Mouse (Mus musculus): ENCODE measurements at regions not wholly inside any gene's neighbourhood (a gene's known extent, or its start where the extent isn't known, plus 50 kb on each side); places are given as distances from the start of the nearest gene placed in this dataset.
A peak's percentile ranks its signal among the peaks of the same experiment; 100 is the strongest.

GRCm38 (mm10) chr9:116366713-116367112 is 191.6 kb upstream of the Tgfbr2 start:
- peak; percentile 18 for DNase-seq (ENCODE audit: low read depth, low spot score)

- peak; percentile 79 for DNase-seq (ENCODE audit: low read depth, low spot score)
These were observed 191.0 kb upstream of the Tgfbr2 start for GRCm38 (mm10) chr9:116366193-116366592.

DNA sequence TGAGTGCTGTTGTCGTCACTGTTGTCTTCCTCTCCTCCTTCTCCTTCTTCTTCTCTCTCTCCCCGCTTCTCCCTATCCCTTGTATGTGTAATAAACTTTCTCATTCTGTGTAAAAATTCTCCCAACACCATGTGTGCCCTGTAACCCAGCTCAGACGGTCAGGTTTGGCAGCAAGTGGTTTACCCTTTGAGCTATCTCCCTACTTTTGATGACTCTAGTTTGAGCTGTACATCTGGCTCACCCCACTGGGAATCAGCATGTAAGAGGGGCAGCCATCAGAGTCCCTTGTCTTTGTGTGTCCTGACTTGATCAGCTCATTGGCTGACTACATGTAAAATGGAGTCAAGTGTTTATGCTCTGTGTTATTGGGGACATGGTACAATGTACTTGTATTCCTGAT is 190.5 kb upstream of the Tgfbr2 start:
- no peak for DNase-seq (ENCODE audit: low read depth, low spot score)

DNA sequence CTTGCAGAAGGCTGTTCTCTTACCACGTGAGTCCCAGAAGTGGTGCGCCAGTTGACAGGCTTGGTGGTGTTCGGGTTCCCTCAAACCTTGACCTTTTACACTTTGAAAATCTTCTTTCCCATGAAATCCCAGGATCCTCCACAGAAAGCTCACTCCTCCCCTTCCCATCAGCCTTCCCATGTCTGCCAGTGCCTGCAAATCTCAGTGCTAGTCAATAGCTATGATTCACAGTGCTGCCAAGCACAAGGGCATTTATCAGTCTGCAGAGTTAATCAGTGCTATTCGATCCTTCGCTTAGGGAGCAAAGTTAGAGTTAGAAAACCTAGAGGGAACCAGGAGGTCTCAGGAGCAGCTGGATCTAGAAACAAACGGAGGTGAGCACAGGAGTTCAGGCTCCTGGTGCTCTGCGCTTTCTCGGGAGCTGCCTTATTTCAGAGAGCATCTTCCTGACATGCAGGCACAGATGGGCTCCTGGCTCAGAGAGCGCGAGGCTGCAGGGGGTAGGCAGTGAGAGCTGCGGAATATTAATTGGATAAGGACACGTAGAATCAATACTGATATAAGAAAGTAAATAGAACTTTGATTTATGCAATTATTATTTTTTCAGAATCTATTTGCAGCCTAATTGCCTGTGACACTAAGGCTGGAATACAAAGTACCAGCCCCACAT is 190.0 kb upstream of the Tgfbr2 start:
- DNase-seq (ENCODE audit: low read depth, low spot score), result no peak

DNA sequence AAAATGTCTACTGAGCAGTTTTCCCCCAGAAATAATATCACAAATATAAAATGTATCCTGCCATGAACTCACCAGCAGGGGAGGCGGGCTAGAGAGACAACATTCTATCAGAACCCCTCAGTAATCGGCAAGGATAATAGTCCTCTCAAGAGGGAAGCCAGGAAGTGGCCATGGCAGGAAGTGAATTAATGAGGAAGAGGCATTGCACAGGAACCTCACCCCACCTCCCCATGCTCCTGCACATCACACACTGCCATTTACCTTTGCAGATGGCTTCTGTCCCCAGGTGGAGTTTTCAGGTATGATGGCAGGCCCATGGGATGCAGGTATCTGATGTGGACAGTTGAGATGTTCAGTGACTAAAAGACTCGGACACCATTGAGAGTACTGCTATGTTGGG is 185.9 kb upstream of the Tgfbr2 start:
- no peak for DNase-seq (ENCODE audit: low read depth, low spot score)

- no peak for DNase-seq (ENCODE audit: low read depth, low spot score)
These were observed 179.0 kb upstream of the Tgfbr2 start for GRCm38 (mm10) chr9:116354056-116354732.

- DNase-seq (ENCODE audit: low read depth, low spot score), result no peak
These were observed 177.8 kb upstream of the Tgfbr2 start for GRCm38 (mm10) chr9:116352801-116353494.

DNA sequence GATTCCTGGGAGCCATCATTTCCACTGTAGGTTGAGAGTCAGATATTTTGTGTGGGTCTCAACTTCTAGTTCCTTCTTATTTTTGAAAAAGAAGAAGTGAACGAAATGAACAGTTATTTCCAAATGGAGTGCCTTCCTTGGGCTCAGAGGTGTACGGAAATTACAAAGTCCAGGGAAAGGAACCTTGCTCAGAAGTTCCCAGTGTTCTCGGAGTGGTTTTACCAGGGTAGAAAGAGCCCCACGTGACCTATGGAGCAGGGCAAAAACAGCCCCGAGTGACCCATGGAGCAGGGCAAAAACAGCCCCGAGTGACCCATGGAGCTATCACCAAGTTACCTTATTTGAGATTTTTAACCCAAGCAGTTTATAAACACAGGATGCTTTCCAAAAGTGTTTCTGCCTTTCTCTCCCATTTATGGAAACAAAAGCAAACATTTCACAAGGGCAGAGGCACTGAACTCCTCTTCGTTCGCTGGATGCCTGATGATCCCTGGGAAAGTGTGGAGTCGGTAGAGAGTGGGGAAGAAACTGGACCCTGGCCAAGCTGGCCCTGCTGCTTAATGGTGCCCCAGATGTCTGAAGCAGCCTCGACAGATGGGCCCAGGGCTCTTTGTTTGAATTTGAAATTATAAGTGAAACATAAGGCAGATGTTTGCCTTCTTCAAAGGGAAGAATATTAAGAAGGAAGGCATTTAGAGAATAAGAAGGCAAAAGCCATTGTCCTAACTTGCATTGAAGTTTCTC is 175.8 kb upstream of the Tgfbr2 start:
- no peak for DNase-seq (ENCODE audit: low read depth, low spot score)

GRCm38 (mm10) chr9:116347021-116347420 is 171.9 kb upstream of the Tgfbr2 start:
- DNase-seq (ENCODE audit: low read depth, low spot score), result no peak

DNA sequence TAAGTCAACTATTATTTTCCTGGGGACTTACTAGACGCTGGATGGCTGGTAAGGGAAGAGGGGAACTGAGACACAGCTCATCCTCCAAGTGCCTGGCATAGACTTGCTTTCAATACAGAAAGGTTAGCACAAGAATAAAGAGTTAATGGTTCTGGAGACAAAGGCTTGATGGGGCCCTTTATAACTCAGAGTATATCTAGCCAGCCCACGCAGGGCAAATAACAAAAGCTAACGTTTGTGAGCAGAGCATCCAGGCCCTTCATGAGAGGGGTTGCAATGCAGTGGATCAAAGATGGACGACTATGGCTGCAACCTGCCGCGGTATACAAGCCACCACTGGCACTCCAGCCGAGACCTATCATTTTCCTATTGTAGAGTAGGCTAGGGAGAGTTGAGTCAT is 171.3 kb upstream of the Tgfbr2 start:
- no peak for DNase-seq (ENCODE audit: low read depth, low spot score)

DNA sequence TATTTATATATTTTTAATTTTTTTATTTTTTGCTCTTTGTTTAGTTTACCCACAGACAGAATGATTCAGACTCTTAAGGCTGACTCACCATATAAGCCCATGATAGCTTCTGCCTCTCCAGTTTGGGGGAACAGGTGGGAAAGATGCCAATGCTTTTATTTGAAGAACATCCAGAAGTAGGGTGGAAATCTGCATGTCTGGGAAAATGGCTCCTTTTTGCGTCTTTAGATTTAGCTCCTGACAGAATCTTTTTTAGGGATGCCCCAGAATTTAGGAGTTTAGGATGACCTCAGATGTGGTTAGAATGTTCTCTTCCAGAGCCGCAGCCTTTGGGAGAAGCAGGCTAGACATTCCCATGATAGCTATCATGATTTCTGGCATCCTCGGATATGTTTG is 167.9 kb upstream of the Tgfbr2 start:
- no peak for DNase-seq (ENCODE audit: low read depth, low spot score)

DNA sequence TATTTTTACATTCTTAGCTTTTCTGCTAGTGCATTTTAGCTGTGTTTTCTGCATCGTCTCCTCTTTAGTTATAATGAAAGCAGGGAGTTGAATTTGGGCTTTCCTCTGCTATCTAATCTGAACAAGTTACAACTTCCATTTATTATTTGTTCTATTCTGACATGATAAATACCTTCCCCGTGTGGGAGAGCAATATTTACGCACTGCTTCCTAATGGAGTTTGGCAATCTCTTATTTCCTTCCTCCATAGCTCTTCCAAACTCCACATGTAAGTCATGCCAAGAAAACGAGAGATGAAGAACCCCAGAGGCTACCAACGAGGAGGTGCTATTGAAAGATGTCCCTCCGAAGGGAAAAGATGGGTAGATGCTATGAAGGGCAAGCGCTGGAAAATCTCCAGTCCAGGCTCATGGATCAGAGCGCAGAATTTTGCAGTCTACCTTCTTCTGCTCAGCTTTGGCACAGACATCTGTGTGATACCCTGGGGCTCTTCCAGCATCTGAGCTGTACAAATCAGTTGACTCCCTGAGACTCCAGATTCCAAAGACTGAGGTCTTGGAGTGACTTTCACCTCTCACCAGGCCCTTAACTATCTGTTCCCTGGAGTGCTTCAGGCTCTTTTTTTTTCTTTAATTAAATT is 167.4 kb upstream of the Tgfbr2 start:
- DNase-seq (ENCODE audit: low read depth, low spot score), result no peak

DNA sequence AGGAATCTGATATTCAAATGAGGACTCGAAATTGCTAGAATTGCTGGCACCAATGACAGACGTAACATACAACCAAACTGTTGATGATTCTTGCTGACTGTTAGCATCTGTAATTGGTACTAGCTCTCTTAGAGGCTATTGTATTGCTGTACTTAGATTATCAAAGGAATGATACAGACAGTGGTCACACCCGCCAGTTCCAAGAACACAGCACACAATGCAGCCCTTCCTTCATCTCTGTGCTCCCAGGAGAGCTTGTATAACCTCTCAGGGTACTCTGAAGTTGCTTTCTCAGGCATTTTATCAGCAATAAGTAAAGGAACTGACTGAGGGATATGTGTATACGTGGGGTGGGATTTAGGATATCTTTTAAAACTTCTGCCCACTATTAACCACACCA is 166.8 kb upstream of the Tgfbr2 start:
- DNase-seq (ENCODE audit: low read depth, low spot score), result no peak

GRCm38 (mm10) chr9:116340952-116341351 is 165.8 kb upstream of the Tgfbr2 start:
- peak; percentile 71 for DNase-seq (ENCODE audit: low read depth, low spot score)

DNA sequence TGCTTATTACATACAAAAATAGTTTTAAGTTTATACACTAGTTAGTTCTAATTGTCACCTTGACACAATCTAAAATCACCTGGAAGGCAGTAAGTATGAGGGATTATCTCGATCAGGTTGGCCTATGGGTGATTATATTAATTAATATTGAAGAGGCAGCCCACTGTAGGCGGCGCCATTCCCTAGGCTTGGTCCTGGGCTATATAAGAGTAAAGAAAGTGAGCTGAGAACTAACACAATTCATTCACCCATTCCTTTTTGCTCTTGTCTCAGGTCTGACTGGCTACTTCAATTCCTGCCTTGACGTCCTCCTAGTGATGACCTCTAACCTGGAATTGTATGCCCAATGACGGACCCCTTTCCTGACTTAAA is 163.6 kb upstream of the Tgfbr2 start:
- no peak for DNase-seq (ENCODE audit: low read depth, low spot score)

DNA sequence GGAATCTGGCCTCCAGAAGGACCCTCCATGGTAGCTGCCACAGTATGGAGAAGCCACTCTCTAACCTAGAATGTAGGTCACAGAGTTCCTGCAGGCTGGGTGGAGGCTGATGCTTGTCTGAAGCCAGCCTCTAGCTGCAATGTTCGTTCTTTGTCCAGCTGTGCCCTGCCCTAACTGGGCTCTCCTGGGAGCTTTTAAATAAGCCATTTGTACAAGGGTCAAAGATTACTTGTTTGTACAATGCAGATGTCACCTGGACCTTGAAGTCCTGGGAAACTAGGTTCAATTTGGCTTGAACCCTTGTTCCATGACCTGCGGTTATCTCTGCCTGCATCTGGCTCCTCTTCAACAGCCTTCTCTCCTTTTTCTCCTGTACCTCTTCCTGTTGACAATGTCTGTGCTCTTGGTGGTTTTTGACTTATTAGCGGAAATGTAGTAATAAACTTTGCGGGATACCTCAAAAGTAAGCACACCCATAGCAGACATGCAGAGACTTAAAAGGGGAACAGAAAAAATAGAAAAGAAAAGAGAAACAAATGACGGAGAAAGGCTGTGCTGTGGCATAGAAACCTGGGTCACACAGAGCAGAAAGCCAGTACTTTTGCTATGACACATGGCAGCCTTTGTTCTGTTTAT is 163.1 kb upstream of the Tgfbr2 start:
- DNase-seq (ENCODE audit: low read depth, low spot score), result peak; percentile 60

GRCm38 (mm10) chr9:116337446-116338010 is 162.4 kb upstream of the Tgfbr2 start:
- no peak for DNase-seq (ENCODE audit: low read depth, low spot score)

DNA sequence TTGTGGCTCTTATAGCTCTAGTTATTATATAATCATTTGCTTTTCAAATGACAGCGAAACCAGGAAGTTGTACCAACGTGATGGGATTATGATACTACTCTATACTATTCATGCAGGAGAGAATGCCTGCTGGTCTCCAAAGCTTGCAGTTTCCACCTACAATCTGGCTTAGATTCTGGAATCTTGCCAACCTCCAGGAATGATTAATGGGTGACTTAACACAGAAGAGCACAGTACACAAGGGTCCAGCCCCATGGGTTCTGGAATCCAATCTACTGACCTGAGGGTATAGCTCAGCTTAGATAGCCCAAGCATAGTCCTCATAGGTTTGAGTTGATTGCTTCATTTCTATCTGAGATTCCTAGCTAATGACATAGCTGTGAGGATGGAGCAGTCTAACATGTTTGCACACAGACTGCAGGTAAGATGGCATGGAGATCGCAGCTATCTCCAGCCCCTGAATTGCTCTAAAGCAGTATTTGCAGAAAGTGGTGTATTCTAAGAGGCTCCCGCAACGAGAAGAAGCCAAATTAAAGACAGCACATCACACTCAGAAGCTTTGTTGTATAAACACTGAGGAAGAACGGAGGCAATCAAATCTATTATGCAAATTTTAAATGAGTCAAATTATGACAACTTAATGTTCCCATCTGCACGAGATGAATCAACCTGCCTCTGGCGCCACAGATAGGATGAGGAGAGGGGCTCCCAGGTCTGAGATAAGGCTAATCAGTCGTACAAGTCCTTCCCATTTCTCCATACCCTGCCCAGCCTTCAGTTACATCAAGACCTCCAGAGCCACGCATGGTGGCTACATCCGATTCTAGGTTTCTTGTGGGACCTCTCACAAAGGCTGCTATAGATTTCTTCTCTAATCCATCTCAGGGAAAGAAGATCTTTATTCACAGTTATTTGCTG is 160.7 kb upstream of the Tgfbr2 start:
- no peak for DNase-seq (ENCODE audit: low read depth, low spot score)

GRCm38 (mm10) chr9:116333956-116334463 is 158.8 kb upstream of the Tgfbr2 start:
- no peak for DNase-seq (ENCODE audit: low read depth, low spot score)

Data from A20 (cell line).